Mouse (Mus musculus) kidney, embryonic 15.5 days (tissue): Measurements from ENCODE around the gene Gm10354. TPM values are rescaled to one million over a fixed set of nuclear protein-coding genes. Genes with fewer than 3 reads are reported as not detected.
"Not testable (repeated sequence)": the region's sequence is repeated elsewhere in the genome, so short reads cannot be mapped to it uniquely, and the experiment has no call there.

Experiments used
- ATAC-seq: fragments of 200-750 bp; cut with Nextera tagmentation; replicated peaks from 2 replicates; pipeline ENCODE4 v1.8.0; 2017; ENCODE audit warnings: moderate TSS enrichment; ENCODE audit not compliant: low FRiP score
- H3K27ac ChIP-seq: fragments of 300-500 bp; sonication (generic); 2 replicates; pipeline ENCODE4 v1.5.1; 2015; ENCODE audit warnings: mild to moderate bottlenecking, inconsistent platforms
- H3K27me3 ChIP-seq: fragments of 300-500 bp; sonication (generic); 2 replicates; pipeline ENCODE4 v1.6.1; 2015; ENCODE audit warnings: inconsistent platforms
- H3K36me3 ChIP-seq: fragments of 300-500 bp; sonication (generic); 2 replicates; pipeline ENCODE4 v1.6.1; 2015; ENCODE audit warnings: inconsistent platforms
- H3K4me1 ChIP-seq: fragments of 300-500 bp; sonication (generic); 2 replicates; pipeline ENCODE4 v1.6.1; 2015; ENCODE audit warnings: inconsistent platforms
- H3K4me2 ChIP-seq: fragments of 300-500 bp; sonication (generic); 2 replicates; pipeline ENCODE4 v1.6.1; 2015; ENCODE audit warnings: moderate library complexity, mild to moderate bottlenecking, inconsistent platforms
- H3K4me3 ChIP-seq: fragments of 300-500 bp; sonication (generic); replicated peaks from 2 replicates; pipeline ENCODE4 v1.5.1; 2015; ENCODE audit warnings: mild to moderate bottlenecking, inconsistent platforms
- H3K9ac ChIP-seq: fragments of 300-500 bp; sonication (generic); 2 replicates; pipeline ENCODE4 v1.6.1; 2015; ENCODE audit warnings: mild to moderate bottlenecking, inconsistent platforms
- H3K9me3 ChIP-seq: fragments of 300-500 bp; sonication (generic); replicated peaks from 2 replicates; pipeline ENCODE4 v1.6.1; 2016; ENCODE audit warnings: inconsistent platforms
- WGBS: fragments of 180-500 bp; shearing (Covaris S2); methylation state at CpG from one replicate; pipeline ENCODE4 v1.1.7; 2015; ENCODE audit warnings: mixed read lengths; 5-methylcytosine and 5-hydroxymethylcytosine counted together
- polyA plus RNA-seq: library from polyadenylated mRNA; unstranded; fragments of >200 nt; fragmentation: Nextera tagmentation; extraction: Ambion mirVana; gene quantifications from 2 replicates; pipeline ENCODE4 v1.2.1, GENCODE M21; 2015

The Gm10354 gene
- not detected in 2 replicates for polyA plus RNA-seq

- peaks cover 18% of the 10 kb centered on the region for H3K9me3 ChIP-seq
- H3K9ac ChIP-seq, H3K27ac ChIP-seq, H3K27me3 ChIP-seq, H3K36me3 ChIP-seq, H3K4me2 ChIP-seq, ATAC-seq, H3K4me3 ChIP-seq, H3K4me1 ChIP-seq: not testable (repeated sequence)
- WGBS = 30% methylated on average over 1 of the region's 1 CpGs
These were observed at the start of gene Gm10354 for GRCm38 (mm10) chr5:14978835-14979234. Gene Gm10354, minus strand, starts transcription at chr5:14978935.

GRCm38 (mm10) chr5:15024316-15024715 lies 45.6 kb upstream of the Gm10354 start:
- H3K36me3 ChIP-seq, H3K4me3 ChIP-seq, H3K27me3 ChIP-seq, H3K4me2 ChIP-seq, H3K9ac ChIP-seq, H3K27ac ChIP-seq, ATAC-seq, H3K4me1 ChIP-seq: not testable (repeated sequence)
- WGBS = 90% methylated on average over 1 of the region's 1 CpGs
- H3K9me3 ChIP-seq = peaks cover 21% of the 10 kb centered on the region

- not testable (repeated sequence) for H3K27ac ChIP-seq, H3K4me2 ChIP-seq, H3K4me1 ChIP-seq, H3K4me3 ChIP-seq, H3K9ac ChIP-seq, H3K36me3 ChIP-seq, H3K27me3 ChIP-seq, ATAC-seq
- peaks cover 18% of the 10 kb centered on the region for H3K9me3 ChIP-seq
- WGBS = 72% methylated on average over 2 of the region's 2 CpGs
These were observed 41.3 kb upstream of the Gm10354 start for GRCm38 (mm10) chr5:15020067-15020466.

DNA sequence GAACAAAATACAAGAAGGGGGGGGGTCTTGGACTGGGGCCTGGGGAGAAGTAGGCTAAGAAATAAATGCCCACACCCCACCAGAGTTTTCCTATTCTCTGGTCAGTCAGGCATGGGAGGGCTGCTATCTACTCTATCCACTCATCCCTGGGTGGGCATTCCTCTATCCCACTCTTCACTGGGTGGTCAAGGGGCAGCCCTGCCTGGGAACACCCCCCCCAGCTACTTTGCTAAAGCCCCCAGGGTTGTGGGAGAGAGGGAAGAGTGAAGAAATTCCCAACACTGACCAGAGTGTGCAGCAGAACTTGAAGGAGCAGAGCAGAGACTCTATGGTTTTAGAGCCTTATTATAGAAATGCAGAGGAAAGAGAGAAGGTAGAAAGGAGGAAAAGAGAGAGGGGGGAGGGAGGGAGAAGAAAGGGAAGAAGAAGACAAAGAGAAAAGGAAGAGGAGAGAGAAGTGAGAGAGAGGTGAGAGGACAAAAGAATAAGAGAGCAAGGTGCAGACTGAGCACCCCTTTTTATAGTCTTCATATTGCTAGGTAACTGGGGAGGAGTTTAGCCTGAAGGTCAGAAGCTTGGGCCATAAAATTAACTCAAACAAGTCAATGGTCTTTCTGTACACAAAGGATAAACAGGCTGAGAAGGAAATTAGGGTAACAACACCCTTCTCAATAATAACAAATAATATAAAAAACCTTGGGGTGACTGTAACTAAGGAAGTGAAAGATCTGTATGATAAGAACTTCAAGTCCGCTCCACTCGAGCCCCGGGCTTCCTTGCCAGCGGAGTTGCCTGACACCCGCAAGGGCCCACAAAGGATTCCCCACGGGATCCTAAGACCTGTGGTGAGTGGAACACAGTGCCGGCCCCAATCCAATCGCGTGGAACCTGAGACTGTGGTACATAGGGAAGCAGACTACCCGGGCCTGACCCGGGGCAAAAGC lies 32.2 kb upstream of the Gm10354 start:
- H3K9ac ChIP-seq, H3K27me3 ChIP-seq, H3K27ac ChIP-seq, H3K4me1 ChIP-seq, H3K4me3 ChIP-seq, H3K4me2 ChIP-seq, H3K36me3 ChIP-seq: not testable (repeated sequence)
- H3K9me3 ChIP-seq = peaks cover 19% of the 10 kb centered on the region
- 87% methylated on average over 11 of the region's 11 CpGs for WGBS
- ATAC-seq = peak; percentile 56; the same call in 1 of the 2 replicates

- not testable (repeated sequence) for H3K27ac ChIP-seq, ATAC-seq
- WGBS = 58% methylated on average over 3 of the region's 3 CpGs
These were observed 28.2 kb upstream of the Gm10354 start for GRCm38 (mm10) chr5:15006907-15007306.

DNA sequence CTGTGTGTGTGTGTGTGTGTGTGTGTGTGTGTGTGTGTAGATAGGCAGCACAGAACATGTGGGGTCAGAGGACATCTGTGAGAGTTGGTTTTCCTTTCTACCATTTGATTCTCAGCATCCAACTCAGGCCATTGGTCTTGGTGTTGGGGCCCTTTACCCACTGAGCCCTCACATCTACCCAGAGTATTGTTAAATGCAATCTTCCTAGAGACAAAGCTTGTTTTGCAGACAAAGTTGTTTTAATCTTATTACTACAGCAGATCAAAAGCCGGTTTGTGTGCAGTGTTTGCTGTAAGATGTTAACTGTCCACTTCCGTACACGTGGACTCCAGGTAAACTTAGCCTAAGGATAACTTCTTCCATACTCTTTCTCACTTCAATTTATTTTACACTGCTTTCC lies 27.6 kb upstream of the Gm10354 start:
- ATAC-seq, H3K4me2 ChIP-seq, H3K27ac ChIP-seq, H3K36me3 ChIP-seq, H3K9ac ChIP-seq, H3K4me3 ChIP-seq, H3K4me1 ChIP-seq, H3K27me3 ChIP-seq: not testable (repeated sequence)
- peaks cover 27% of the 10 kb centered on the region for H3K9me3 ChIP-seq
- 66% methylated on average over 3 of the region's 3 CpGs for WGBS

More at GRCm38 (mm10) chr5:15006907-15007306, 28.2 kb upstream of the Gm10354 start:
- H3K4me2 ChIP-seq, H3K4me1 ChIP-seq, H3K4me3 ChIP-seq, H3K9ac ChIP-seq, H3K27me3 ChIP-seq, H3K36me3 ChIP-seq: not testable (repeated sequence)
- H3K9me3 ChIP-seq = peaks cover 31% of the 10 kb centered on the region

DNA sequence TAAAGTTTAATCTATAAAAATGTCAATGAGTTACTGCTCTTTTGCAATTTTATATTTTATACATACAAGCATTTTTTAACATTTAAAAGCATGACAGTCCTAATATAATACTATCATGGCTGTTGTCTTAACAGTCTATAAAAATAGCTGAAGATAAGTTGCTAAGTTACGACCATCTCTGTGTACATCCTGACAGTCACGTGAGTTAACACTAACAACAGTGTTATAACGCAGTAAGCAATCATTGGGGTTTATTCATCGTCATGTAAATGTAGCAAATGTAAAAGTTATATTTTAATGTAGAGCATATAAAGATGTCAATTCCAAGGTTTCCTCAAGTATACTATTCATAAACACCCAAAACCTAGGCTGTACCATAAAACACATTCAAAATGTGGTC lies 26.8 kb upstream of the Gm10354 start:
- not testable (repeated sequence) for H3K4me2 ChIP-seq, H3K36me3 ChIP-seq, H3K4me3 ChIP-seq, H3K4me1 ChIP-seq, H3K27me3 ChIP-seq, H3K9ac ChIP-seq, H3K27ac ChIP-seq
- ATAC-seq = peak; percentile 61; the same call in 1 of the 2 replicates
- 68% methylated on average over 3 of the region's 4 CpGs for WGBS
- H3K9me3 ChIP-seq = peaks cover 21% of the 10 kb centered on the region; the same call in 1 of the 2 replicates

DNA sequence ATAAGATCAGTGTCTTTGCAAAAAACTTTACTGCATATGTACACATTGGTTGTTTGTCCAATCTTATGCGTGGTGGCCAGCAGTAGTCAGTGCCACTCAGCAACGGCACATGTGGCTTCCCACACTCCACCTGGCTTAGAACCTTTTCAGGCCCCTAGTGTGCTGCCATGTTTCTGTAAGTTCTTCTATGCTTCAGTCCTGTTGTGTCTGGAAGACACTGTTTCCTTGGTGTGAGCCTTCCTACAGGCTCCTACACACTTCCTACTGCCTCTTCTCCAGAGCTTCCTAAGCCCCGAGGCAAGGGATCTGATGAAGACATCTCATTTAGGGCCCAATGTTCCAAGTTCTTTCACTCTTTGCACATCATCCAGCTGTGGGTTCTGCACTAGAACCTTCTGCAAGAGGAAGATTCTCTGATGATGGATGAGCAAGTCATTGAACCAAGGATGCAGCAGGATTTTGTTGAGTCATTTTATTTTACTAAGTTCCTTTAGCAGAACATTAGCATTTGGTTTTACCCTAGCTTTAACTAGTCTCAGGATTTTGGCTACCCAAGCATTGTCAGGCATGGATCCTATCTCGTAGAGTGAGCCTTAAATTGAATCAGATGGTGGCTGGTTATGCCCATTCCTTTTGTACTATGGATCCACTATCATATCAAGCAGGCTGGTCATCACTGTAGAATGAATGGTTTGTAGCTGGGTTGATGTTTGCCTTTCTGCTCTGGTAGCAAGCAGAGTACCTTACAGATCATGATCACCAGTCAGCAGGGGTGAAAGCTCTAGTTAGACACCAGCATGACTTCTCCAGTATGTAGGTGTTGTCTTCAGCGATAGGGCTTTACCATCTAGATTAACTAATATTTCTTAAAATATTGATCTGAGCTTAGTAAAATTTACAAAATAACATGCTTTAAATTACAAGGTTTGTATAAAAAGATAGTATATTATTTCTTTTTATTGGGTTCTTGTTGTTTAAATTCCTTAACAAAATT lies 26.1 kb upstream of the Gm10354 start:
- not testable (repeated sequence) for H3K36me3 ChIP-seq, H3K27me3 ChIP-seq, H3K9ac ChIP-seq, H3K27ac ChIP-seq, H3K4me3 ChIP-seq, H3K4me2 ChIP-seq, H3K4me1 ChIP-seq
- peaks cover 21% of the 10 kb centered on the region; the same call in 1 of the 2 replicates for H3K9me3 ChIP-seq
- ATAC-seq = peak; percentile 95
- WGBS = 77% methylated on average over 5 of the region's 5 CpGs

- not testable (repeated sequence) for H3K4me2 ChIP-seq, H3K27ac ChIP-seq, H3K36me3 ChIP-seq, H3K4me3 ChIP-seq, H3K4me1 ChIP-seq, H3K9ac ChIP-seq, H3K27me3 ChIP-seq, ATAC-seq
- WGBS = 74% methylated on average over 9 of the region's 9 CpGs
- H3K9me3 ChIP-seq = peaks cover 17% of the 10 kb centered on the region
These were observed 19.3 kb upstream of the Gm10354 start for GRCm38 (mm10) chr5:14998077-14998476.

DNA sequence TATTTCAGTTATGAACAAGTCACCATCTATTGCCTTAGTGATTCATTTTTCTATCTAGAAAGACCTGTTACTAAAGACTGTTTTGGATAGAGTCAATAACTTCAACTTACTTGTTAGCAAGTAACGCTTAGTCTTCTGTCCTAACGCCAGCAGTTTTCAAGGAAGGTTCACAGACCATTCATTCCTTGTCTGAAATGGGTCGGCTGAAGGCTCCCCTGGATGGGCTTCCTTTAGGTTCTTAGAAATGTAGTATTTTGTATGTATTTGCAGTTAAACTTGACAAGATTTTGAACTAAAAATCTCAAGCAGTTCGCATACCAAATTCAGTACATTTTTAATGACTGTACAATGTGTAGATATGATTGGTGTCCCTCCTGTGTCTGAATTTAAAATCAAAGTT lies 18.8 kb upstream of the Gm10354 start:
- 83% methylated on average over 4 of the region's 4 CpGs for WGBS

GRCm38 (mm10) chr5:14996670-14997249 lies 18.0 kb upstream of the Gm10354 start:
- H3K36me3 ChIP-seq, H3K27ac ChIP-seq, H3K9ac ChIP-seq, ATAC-seq, H3K4me1 ChIP-seq, H3K4me3 ChIP-seq, H3K27me3 ChIP-seq, H3K4me2 ChIP-seq: not testable (repeated sequence)
- peaks cover 11% of the 10 kb centered on the region for H3K9me3 ChIP-seq
- WGBS = 71% methylated on average over 7 of the region's 7 CpGs

More for the DNA sequence above, 18.8 kb upstream of the Gm10354 start:
- not testable (repeated sequence) for H3K9ac ChIP-seq, H3K27me3 ChIP-seq, H3K27ac ChIP-seq, H3K4me1 ChIP-seq, H3K4me2 ChIP-seq, H3K4me3 ChIP-seq, H3K36me3 ChIP-seq, ATAC-seq
- H3K9me3 ChIP-seq = peaks cover 16% of the 10 kb centered on the region
